Mouse (Mus musculus) forelimb bud, embryonic 11.5 days (tissue): ENCODE data around the gene Spib.

Experiments
- DNase-seq: peaks from one replicate; pipeline ENCODE4 v3.0.0-alpha.2; 2012; ENCODE audit warnings: low read depth, low spot score

Gene Spib

GRCm38 (mm10) chr7:44548497-44549087 is 16.7 kb upstream of the Spib start, which contains the start of gene Pold1:
Pold1 (minus strand) TSS chr7:44548849.
- peak; percentile 99 for DNase-seq

DNA sequence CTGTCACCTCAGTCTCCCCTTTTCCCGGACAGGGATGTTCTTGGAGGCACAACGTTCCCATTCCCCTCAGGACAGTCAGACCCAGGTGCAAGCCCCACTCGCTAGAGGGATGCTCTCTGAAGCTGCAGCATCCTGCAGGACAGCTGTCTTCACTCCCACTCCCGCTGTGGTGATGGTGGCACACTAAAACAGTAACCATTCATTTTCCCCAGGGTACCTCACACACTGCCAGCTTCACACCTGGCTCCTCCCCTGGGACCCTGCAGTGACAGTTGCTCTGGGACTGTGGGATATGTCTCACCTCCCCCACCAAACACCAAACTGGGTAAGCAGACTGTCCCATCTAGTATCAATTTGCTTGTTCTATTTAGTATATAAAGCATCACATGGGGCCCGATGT is 15.9 kb upstream of the Spib start:
- DNase-seq: no peak

- no peak for DNase-seq
Measured at GRCm38 (mm10) chr7:44547041-44547440, 15.2 kb upstream of the Spib start.

DNA sequence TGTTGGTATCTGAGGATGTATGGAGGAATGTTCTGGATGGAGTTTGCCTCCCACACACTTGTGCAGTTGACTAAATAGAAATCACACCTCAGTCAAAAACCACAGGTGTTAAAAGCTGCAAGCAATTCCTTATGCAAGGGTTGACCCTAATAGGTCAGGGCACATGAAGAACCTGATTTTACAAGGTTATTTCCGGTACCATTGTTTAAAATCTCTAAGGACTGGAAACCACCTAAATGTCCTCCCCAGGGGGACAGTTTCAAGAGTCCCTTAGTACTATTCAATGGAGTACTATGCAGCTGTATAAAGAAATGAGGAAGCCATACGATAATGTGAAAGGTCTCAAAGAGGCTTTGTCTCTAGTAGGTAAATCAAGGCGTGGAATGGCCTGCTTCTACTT is 14.4 kb upstream of the Spib start:
- DNase-seq: no peak

DNA sequence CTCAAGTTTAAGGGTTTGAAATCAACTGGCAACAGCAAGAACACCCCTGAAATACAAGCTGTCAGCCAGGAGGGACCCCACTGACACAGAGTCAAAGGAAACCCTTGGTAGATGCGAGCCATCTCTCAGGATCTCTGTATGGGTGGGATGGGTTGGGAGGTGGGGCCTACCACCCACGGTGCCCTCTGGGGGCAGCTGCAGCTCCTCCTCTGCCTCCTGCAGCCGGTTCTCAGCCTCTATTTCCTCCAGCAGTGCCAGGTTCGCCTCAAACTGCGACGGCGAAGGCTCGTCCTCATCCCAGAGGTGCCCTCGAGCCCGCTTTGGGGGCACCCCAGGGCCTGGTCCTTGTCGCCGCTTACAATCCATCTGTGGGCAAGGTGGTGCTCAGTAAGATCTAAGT is 11.2 kb upstream of the Spib start:
- DNase-seq: no peak

GRCm38 (mm10) chr7:44542555-44542954 is 10.7 kb upstream of the Spib start:
- DNase-seq: no peak

DNA sequence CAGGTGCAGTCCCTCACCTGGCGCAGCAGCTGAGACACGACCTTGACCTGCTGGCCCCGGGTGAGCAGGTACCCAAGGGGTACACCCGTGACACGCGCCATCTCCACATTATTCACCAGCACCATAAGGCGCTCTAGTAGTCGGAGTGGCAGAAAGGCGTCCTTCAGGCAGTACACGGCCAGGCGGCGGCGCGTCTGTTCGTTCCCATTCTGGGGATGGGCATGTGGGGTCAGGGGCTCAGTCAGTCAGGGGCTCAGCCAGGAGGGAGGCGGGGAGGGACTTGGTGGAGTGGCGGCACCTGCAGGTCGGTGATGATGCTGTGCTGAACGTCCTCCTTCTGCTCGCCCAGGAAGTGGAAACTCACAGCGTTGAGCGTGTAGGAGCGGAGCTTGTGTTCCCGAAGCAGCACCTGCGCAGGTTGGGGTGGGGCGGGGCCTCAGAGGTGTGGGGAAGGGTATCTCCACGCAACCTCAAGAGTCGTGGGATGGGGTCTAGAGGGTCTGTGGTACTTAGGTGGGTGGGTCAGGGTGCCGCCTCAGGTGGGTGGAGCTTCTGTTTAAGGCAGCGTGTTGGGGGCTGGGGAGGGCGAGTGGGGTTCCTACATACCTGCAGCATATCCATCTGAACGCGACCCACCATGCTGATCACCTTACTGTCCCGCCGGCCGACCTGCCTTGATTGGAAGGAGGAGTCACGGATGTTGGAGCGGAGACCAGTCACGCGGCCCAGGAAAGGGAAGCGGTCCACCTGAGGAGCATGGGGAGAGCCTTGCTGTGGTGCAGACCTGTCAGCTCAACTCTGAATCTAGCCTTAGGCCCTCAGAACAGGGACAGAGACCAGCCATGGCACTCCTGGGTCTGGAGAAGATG is 7.1 kb upstream of the Spib start:
- DNase-seq: no peak

DNA sequence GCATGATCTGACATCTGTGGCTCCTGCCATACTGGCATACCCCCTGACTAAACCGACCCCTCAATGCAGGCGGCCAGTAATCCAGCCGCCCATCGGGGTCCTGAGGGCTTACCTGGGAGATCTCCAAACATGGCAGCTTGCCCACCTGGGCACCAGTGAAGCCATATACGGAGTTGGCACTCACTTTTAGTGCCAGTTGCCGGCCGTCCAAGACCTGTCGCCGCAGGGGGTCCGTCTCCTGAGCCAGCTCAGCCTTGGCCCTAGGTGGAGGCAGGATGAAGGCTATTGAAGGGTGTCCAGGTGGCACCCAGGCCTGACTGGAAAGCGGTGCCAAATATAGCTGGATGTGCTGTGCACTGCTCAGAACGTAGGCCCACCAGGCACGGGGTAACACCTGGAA is 5.6 kb upstream of the Spib start:
- DNase-seq: no peak

DNA sequence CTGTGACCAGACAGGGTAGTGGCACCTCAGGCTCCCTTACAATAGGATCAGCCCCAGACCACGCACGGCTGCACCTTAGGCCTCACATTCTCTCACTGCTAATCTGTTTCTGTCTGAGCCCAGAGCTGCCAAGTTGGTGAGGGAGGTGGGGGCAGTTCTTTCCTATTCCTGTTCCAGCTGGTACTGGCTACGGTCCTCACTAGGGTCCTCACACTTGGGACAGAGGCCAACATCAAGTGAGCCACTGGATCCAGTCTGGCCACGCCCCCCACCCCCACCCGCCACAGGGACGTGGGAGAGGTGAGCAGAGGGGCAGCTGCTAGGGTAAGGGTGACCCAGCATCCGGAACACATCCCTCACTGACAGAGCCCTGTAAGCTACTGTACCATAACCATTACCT is 5.1 kb upstream of the Spib start:
- no peak for DNase-seq

GRCm38 (mm10) chr7:44536590-44536968 is 4.7 kb upstream of the Spib start:
- no peak for DNase-seq

GRCm38 (mm10) chr7:44535657-44536589 is 4.1 kb upstream of the Spib start:
- no peak for DNase-seq

DNA sequence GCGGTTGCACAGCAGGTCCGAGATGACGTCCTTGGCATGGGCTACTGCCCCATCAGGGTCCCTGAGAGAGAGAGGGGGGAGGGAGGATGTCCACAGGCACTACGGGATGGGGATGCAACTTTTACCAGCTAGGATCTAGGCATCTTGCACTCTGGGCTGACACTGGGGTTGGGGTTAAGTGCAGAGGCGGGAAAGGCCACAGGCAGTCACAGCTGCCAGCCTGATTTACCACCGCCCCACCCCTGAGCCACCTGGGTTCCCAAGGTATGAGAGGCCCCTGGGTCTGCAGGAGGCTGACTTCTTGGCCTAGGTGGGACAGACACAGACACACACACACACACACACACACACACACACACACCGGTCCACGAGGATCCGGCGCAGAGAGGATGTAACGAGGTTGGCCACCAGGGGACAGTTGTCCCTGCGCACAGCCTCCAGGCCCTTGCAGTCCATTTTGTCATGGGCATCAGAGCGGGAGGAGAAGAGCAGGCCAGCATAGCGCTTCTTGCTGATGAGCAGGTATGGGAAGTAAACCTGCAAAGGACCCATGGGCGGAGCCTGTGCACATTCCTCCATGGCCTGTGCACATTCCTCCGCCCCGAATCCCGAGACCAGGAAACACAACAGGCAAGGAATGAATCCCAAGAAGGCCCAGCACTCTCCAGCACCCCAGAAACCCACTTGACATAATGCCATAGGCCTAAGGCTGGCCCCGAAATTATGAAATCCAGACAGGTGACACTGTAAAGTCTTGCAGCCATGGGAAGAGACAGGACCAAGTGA is 3.0 kb upstream of the Spib start:
- DNase-seq: no peak

GRCm38 (mm10) chr7:44534242-44534641 is 2.4 kb upstream of the Spib start:
- no peak for DNase-seq

GRCm38 (mm10) chr7:44533746-44534045 is 1.8 kb upstream of the Spib start:
- no peak for DNase-seq

DNA sequence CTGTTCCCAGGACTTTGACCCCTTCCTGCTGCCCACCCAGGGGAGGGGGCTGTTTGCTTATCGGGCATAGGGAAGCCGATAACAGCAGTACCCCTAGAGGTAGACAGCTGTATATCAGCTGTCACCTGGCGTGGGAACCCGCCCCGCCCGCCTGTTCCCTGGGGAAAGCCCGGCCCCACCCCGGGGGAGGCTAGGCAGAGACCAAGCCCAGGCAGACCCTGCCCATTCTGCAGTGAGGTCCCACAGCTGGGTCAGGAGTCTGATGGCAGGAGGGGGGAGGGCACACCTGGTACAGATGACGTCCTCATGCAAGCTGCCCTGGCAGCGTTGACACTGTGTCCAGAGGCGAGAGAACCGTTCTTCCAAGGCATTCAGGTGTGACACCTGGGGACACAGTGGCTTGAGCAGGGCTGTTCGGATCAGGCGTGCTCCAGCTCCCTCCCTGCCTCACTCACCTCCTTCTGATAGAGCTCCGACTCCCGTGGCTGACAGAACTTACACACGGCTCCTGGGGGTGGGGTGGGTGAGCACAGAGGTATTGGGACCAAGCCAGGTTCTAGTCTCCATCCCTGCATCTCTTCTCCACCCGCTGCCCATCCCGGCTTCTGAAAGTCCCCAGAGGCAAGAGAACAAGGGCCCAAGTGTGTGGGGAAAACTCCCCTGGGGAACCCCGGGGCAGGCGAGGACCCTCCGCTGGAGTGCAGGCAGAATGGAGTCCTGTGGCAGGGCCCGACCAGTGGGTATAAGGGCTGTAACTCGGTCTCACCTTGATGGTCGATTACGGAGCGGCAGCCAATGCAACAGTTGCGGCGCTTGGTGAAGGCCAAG is 1.3 kb upstream of the Spib start:
- DNase-seq: no peak

DNA sequence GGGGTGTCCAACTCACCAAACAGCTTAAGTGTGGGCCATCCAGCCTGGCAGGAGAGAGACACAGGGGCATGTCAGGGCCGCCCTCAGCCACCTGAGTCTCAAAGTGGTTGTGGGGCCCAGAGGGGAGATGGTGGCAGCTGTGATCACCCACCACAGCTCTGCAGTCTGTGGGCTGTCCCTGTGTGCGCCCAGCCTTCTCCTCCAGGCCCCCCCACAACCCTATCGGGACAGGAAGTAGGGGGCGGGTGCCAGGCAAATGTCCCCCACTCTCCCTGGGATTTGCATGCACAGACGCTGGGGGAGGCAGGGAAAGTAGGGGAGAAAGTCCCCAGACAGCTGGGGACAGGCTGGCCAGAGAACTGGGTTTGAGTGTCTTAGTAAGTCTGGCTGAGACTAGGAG is 664 bp downstream of the Spib start:
- DNase-seq: no peak

DNA sequence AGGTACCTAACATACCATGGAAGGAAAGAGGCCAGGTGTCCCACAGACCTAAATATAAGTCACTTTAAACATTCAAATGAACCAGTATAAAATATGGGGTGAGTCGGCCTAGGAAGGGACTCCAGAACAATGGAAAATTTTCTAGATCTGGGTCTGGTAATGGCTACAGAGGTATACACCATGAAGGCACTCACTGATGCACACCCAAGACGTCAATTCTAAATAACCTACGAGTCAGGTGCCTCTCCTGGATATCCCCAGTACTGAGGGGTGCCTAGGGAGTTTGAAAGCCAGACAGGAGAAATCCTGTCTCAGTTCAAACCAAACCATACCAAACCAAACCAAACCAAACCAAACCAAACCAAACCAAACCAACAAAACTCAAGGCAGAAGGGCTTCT is 1.4 kb downstream of the Spib start:
- no peak for DNase-seq

- DNase-seq: no peak
Measured at GRCm38 (mm10) chr7:44529518-44529917, 2.4 kb downstream of the Spib start.

DNA sequence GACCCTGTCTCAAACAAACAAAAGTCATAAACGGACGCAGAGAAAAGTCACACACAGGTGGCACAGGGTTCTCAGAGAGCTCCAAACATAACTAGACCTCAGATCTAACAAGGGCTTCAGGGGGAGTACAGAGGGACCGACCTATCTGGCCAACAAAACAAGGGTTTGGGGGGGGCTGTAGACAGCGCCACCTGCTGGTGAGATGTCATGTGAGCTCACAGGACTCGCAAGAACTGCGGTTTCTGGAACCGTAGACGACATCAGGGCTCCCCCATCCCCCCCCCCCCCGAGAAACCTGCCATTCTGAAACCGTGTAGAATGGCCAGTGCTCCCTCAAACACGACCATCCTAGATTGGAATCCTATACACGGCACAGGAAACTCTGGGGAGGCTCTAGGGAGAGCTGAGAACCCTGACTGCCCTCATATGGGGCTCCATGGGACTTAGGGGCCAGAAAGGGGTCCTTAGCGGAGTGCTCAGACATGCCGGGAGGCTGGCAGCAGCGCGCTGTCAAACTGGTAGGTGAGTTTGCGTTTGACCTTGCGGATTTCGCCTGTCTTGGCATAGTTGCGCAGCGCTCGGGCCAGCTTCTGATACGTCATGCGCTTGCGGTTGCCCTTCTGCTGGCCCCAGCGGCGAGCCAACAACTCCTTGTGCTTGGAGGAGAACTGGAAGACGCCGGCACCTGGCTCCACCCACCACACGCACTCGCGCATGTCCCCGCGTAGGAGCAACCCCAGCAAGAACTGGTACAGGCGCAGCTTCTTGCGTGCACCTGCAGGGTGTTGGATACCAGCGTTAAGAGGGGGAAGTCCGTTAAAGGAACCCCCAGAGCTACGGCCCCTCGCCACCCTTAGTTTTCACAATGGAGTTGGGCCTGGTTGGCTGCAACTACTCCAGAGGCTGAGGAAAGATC is 4.1 kb downstream of the Spib start:
- DNase-seq: peak; percentile 68
